Mouse (Mus musculus): ENCODE measurements around the gene Cstf2t.

- no peak for TF ChIP-seq CTCF (IDR thresholded peaks at IDR 0.05; ENCODE audit: low read depth)
- no peak for TF ChIP-seq EP300 (optimal IDR thresholded peaks at IDR 0.05)
Observed at GRCm38 (mm10) chr19:31038951-31039350, 43.7 kb upstream of the Cstf2t start.
